Mouse (Mus musculus) MEL (cell line): ENCODE results near the gene Pitpnb. TPM values are rescaled to one million over a fixed set of nuclear protein-coding genes. Genes with fewer than 3 reads are reported as not detected.

Experiments
- DNase-seq: peaks from one replicate; pipeline ENCODE4 v3.0.0; 2011; ENCODE audit warnings: low read depth, low spot score
- H3K27ac ChIP-seq: 2 replicates; pipeline ENCODE4 v1.5.1; 2012; ENCODE audit warnings: low read depth, mild to moderate bottlenecking, control low read depth, low read length, moderate library complexity; ENCODE audit not compliant: control insufficient read depth
- H3K27me3 ChIP-seq, 2 experiments: fragments of 150-350 bp in 1 of 2; sonication (generic) in 1 of 2; 2 replicates each; pipeline ENCODE4 v1.6.1; 2012; ENCODE audit warnings: low read length in 2 of 2, mild to moderate bottlenecking in 2 of 2, improper control_type of control experiment in 1 of 2, moderate library complexity in 1 of 2; ENCODE audit not compliant: insufficient read depth in 2 of 2, control insufficient read depth in 1 of 2
- H3K36me3 ChIP-seq, 2 experiments: 2 replicates each; pipeline ENCODE4 v1.6.1; 2012 to 2014; ENCODE audit warnings: low read length in 2 of 2, improper control_type of control experiment in 1 of 2, inconsistent platforms in 1 of 2, mild to moderate bottlenecking in 1 of 2; ENCODE audit not compliant: insufficient read depth in 2 of 2, control insufficient read depth in 1 of 2
- H3K4me1 ChIP-seq, 2 experiments: fragments of 150-350 bp in 1 of 2; sonication (generic) in 1 of 2; 2 replicates each; pipeline ENCODE4 v1.6.1; 2012; ENCODE audit warnings: low read length in 2 of 2, improper control_type of control experiment in 1 of 2, mild to moderate bottlenecking in 1 of 2; ENCODE audit not compliant: insufficient read depth in 2 of 2, control insufficient read depth in 1 of 2
- H3K4me3 ChIP-seq, 2 experiments: fragments of 150-350 bp in 1 of 2; sonication (generic) in 1 of 2; 2 replicates each; pipeline ENCODE4 v1.5.1; 2012; ENCODE audit warnings: low read depth in 2 of 2, low read length in 2 of 2, mild to moderate bottlenecking in 2 of 2, moderate library complexity in 2 of 2, control low read depth in 1 of 2, improper control_type of control experiment in 1 of 2; ENCODE audit not compliant: control insufficient read depth in 1 of 2, insufficient read depth in 1 of 2
- H3K79me2 ChIP-seq: 2 replicates; pipeline ENCODE4 v1.6.1; 2012; ENCODE audit warnings: mild to moderate bottlenecking, low read length, moderate library complexity; ENCODE audit not compliant: control insufficient read depth, poor library complexity, insufficient read depth
- H3K9ac ChIP-seq: 2 replicates; pipeline ENCODE4 v1.6.1; 2012; ENCODE audit warnings: low read depth, mild to moderate bottlenecking, control low read depth, low read length, moderate library complexity; ENCODE audit not compliant: control insufficient read depth, poor library complexity, severe bottlenecking
- H3K9me3 ChIP-seq: fragments of 150-350 bp; sonication (generic); replicated peaks from 2 replicates; pipeline ENCODE4 v1.6.1; 2012; ENCODE audit warnings: mild to moderate bottlenecking, low read length, improper control_type of control experiment, moderate library complexity; ENCODE audit not compliant: insufficient read depth
- BHLHE40 ChIP-seq: IDR thresholded peaks from 2 replicates; pipeline ENCODE4 v1.6.1; 2012; ENCODE audit warnings: low read depth, mild to moderate bottlenecking, inconsistent platforms, low read length, improper control_type of control experiment, borderline replicate concordance
- CHD1 ChIP-seq: IDR thresholded peaks from 2 replicates; pipeline ENCODE4 v1.6.1; 2012; ENCODE audit warnings: low read depth, mild to moderate bottlenecking, inconsistent platforms, low read length, improper control_type of control experiment
- CTCF ChIP-seq, 3 experiments: IDR thresholded peaks in 2 of 3; conservative IDR thresholded peaks in 1 of 3; 2 replicates each; pipeline ENCODE4 v1.5.1; 2011 to 2012; ENCODE audit warnings: low read length in 3 of 3, low read depth in 2 of 3, mild to moderate bottlenecking in 2 of 3, improper control_type of control experiment in 1 of 3, inconsistent platforms in 1 of 3, mixed read lengths in 1 of 3, moderate library complexity in 1 of 3; ENCODE audit not compliant: control insufficient read depth in 1 of 3, insufficient read depth in 1 of 3, poor library complexity in 1 of 3, severe bottlenecking in 1 of 3
- ELF1 ChIP-seq: IDR thresholded peaks from 2 replicates; pipeline ENCODE4 v1.6.1; 2014; ENCODE audit warnings: low read depth, mild to moderate bottlenecking, inconsistent platforms, low read length, improper control_type of control experiment, moderate library complexity
- ETS1 ChIP-seq: IDR thresholded peaks from 2 replicates; pipeline ENCODE4 v1.6.1; 2012; ENCODE audit warnings: low read depth, mild to moderate bottlenecking, inconsistent platforms, low read length, improper control_type of control experiment, moderate library complexity
- GABPA ChIP-seq: IDR thresholded peaks from 2 replicates; pipeline ENCODE4 v1.6.1; 2012; ENCODE audit warnings: low read depth, mild to moderate bottlenecking, inconsistent platforms, low read length, improper control_type of control experiment, moderate library complexity
- GATA1 ChIP-seq: IDR thresholded peaks from 2 replicates; pipeline ENCODE4 v1.6.1; 2011; ENCODE audit warnings: low read depth, low read length, improper control_type of control experiment
- HCFC1 ChIP-seq: IDR thresholded peaks from 2 replicates; pipeline ENCODE4 v1.6.1; 2012; ENCODE audit warnings: low read depth, mild to moderate bottlenecking, inconsistent platforms, low read length, improper control_type of control experiment, moderate library complexity
- KAT2A ChIP-seq: conservative IDR thresholded peaks from 2 replicates; pipeline ENCODE4 v1.6.1; 2012; ENCODE audit warnings: low read depth, low read length, improper control_type of control experiment, inconsistent platforms
- MAZ ChIP-seq: IDR thresholded peaks from 2 replicates; pipeline ENCODE4 v1.6.1; 2012; ENCODE audit warnings: low read depth, mild to moderate bottlenecking, inconsistent platforms, low read length, improper control_type of control experiment
- MXI1 ChIP-seq: IDR thresholded peaks from 2 replicates; pipeline ENCODE4 v1.6.1; 2011; ENCODE audit warnings: mild to moderate bottlenecking, low read depth, low read length, improper control_type of control experiment
- NELFE ChIP-seq: IDR thresholded peaks from 2 replicates; pipeline ENCODE4 v1.6.1; 2011; ENCODE audit warnings: low read depth, low read length, improper control_type of control experiment
- NRF1 ChIP-seq: IDR thresholded peaks from 2 replicates; pipeline ENCODE4 v1.6.1; 2014; ENCODE audit warnings: low read depth, mild to moderate bottlenecking, inconsistent platforms, low read length, improper control_type of control experiment, moderate library complexity; ENCODE audit not compliant: poor library complexity, insufficient read depth, severe bottlenecking
- POLR2A ChIP-seq, 2 experiments: IDR thresholded peaks; 2 replicates each; pipeline ENCODE4 v1.6.1; 2011 to 2012; ENCODE audit warnings: low read length in 2 of 2, mild to moderate bottlenecking in 2 of 2, control low read depth in 1 of 2, improper control_type of control experiment in 1 of 2, low read depth in 1 of 2, moderate library complexity in 1 of 2; ENCODE audit not compliant: control insufficient read depth in 1 of 2, insufficient read depth in 1 of 2, poor library complexity in 1 of 2
- POLR2AphosphoS2 ChIP-seq: IDR thresholded peaks from 2 replicates; pipeline ENCODE4 v1.6.1; 2011; ENCODE audit warnings: low read length, improper control_type of control experiment
- RCOR1 ChIP-seq: IDR thresholded peaks from 2 replicates; pipeline ENCODE4 v1.6.1; 2012; ENCODE audit warnings: low read depth, mild to moderate bottlenecking, inconsistent platforms, low read length, improper control_type of control experiment
- SMC3 ChIP-seq: IDR thresholded peaks from 2 replicates; pipeline ENCODE4 v1.6.1; 2011; ENCODE audit warnings: low read depth, low read length, improper control_type of control experiment
- TCF12 ChIP-seq: IDR thresholded peaks from 2 replicates; pipeline ENCODE4 v1.6.1; 2014; ENCODE audit warnings: low read depth, mild to moderate bottlenecking, inconsistent platforms, low read length, improper control_type of control experiment, moderate library complexity
- UBTF ChIP-seq: IDR thresholded peaks from 2 replicates; pipeline ENCODE4 v1.6.1; 2012; ENCODE audit warnings: low read depth, mild to moderate bottlenecking, inconsistent platforms, low read length, improper control_type of control experiment, moderate library complexity, borderline replicate concordance; ENCODE audit not compliant: insufficient read depth
- USF1 ChIP-seq: IDR thresholded peaks from 2 replicates; pipeline ENCODE4 v1.6.1; 2014; ENCODE audit warnings: low read depth, mild to moderate bottlenecking, inconsistent platforms, low read length, improper control_type of control experiment, moderate library complexity
- ZNF384 ChIP-seq: IDR thresholded peaks from 2 replicates; pipeline ENCODE4 v1.6.1; 2012; ENCODE audit warnings: low read depth, mild to moderate bottlenecking, inconsistent platforms, low read length, improper control_type of control experiment
- polyA plus RNA-seq, 2 experiments: library from polyadenylated mRNA; stranded (reverse) in 1 of 2; unstranded in 1 of 2; fragments of >175 nt in 1 of 2; fragments of >200 nt in 1 of 2; gene quantifications; 2 replicates each; pipeline versions ENCODE4 v1.2.1 to v1.2.4; 2012; ENCODE audit warnings: low replicate concordance in 2 of 2, low read depth in 1 of 2; ENCODE audit not compliant: insufficient read length in 2 of 2, insufficient read depth in 1 of 2, missing spikeins in 1 of 2
- total RNA-seq: library from RNA; depleted of rRNA; stranded (reverse); fragments of 300-350 nt; gene quantifications from 2 replicates; pipeline ENCODE4 v1.2.3, GENCODE M21; 2012

Pitpnb gene
- total and polyA plus RNA-seq, 3 experiments, result 21.8 to 111 (median 88.5) TPM

DNA sequence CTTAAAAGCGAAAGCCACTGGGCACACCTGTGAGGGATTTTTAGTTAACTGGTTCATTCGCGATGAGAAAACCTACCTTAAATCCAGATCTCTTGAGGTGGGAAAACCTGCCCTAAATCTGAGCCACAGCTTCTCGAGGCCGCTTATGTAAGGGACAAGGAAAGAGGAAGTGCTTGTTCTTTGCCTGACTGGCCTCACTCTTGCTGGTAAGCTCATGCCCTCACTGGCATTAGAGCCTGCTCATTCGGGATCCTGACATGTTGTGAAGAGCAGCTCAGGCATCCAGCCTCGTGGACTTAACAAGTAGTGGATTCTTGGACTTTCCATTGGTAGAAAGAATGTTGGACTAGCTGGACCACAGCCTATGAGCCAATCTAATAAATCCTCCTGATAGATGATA, 28.8 kb upstream of the Pitpnb start:
- no peak overlapping the region for H3K4me3 ChIP-seq
- H3K9ac ChIP-seq, result no peak overlapping the region
- no peaks in the 10 kb centered on the region for H3K36me3 ChIP-seq
- no peak overlapping the region for H3K27ac ChIP-seq
- no peaks in the 10 kb centered on the region for H3K27me3 ChIP-seq
- H3K4me1 ChIP-seq, result no peaks in the 10 kb centered on the region
- TF ChIP-seq POLR2A (IDR thresholded peaks at IDR 0.05; ENCODE audit: control insufficient read depth in 1 of 2, insufficient read depth in 1 of 2, low read depth in 1 of 2, low read length in 2 of 2, poor library complexity in 1 of 2) (no peak), BHLHE40 (no peak), HCFC1 (no peak), ETS1 (no peak), GABPA (no peak), TCF12 (no peak), NRF1 (no peak), KAT2A (no peak), GATA1 (no peak), USF1 (no peak), MXI1 (no peak), POLR2AphosphoS2 (no peak), SMC3 (no peak), MAZ (no peak), NELFE (no peak), UBTF (no peak), RCOR1 (no peak), ZNF384 (no peak), ELF1 (no peak), CTCF (IDR thresholded peaks at IDR 0.05 in 2 of 3, conservative IDR thresholded peaks at IDR 0.05 in 1 of 3; ENCODE audit: control insufficient read depth in 1 of 3, insufficient read depth in 1 of 3, low read depth in 2 of 3, low read length in 3 of 3, poor library complexity in 1 of 3, severe bottlenecking in 1 of 3) (no peak)
- no peaks in the 10 kb centered on the region for H3K79me2 ChIP-seq
- DNase-seq, result peak; percentile 43
- H3K9me3 ChIP-seq, result no peaks in the 10 kb centered on the region

- Histone ChIP-seq H3K36me3 (no peaks in the 10 kb centered on the region), H3K79me2 (no peaks in the 10 kb centered on the region), H3K4me1 (no peaks in the 10 kb centered on the region), H3K27ac (no peak overlapping the region), H3K9me3 (no peaks in the 10 kb centered on the region), H3K27me3 (no peaks in the 10 kb centered on the region; a peak in 1 of 4 replicates), H3K4me3 (no peak overlapping the region), H3K9ac (no peak overlapping the region)
- no peak for DNase-seq
- TF ChIP-seq CTCF (IDR thresholded peaks at IDR 0.05 in 2 of 3, conservative IDR thresholded peaks at IDR 0.05 in 1 of 3; ENCODE audit: control insufficient read depth in 1 of 3, insufficient read depth in 1 of 3, low read depth in 2 of 3, low read length in 3 of 3, poor library complexity in 1 of 3, severe bottlenecking in 1 of 3) (0 out of 6 replicates have a peak, but pooled peaks of 1 of the 3 experiments have one; percentile 16), CHD1 (no peak)
Observed at GRCm38 (mm10) chr5:111304730-111305129, 25.8 kb upstream of the Pitpnb start.
